Mouse (Mus musculus): ENCODE data around the gene Lrrc55. TPM values are rescaled to one million over a fixed set of nuclear protein-coding genes. Genes with fewer than 3 reads are reported as not detected.

The Lrrc55 gene
- polyA plus RNA-seq, 1 experiment from 2014 or later: 1.4 TPM

GRCm38 (mm10) chr2:85187582-85188151 is 9.3 kb downstream of the Lrrc55 start:
- H3K4me2 ChIP-seq (ENCODE audit: low read depth, low read length): no peak overlapping the region
- H3K27ac ChIP-seq (replicated peaks; ENCODE audit: low read depth, low read length): no peak overlapping the region
- WGBS: 88% methylated on average over 6 of the region's 6 CpGs
- H3K4me3 ChIP-seq (ENCODE audit: low read depth, low read length): no peak overlapping the region
- H3K4me1 ChIP-seq (ENCODE audit: control insufficient read depth, insufficient read depth, low read length): no peaks in the 10 kb centered on the region
- ATAC-seq (replicated peaks; ENCODE audit: insufficient number of reproducible peaks, low FRiP score, low TSS enrichment, low read depth) (no peak), DNase-seq (ENCODE audit: low spot score) (no peak)
- H3K9ac ChIP-seq (replicated peaks; ENCODE audit: low read length): no peak overlapping the region
- no peaks in the 10 kb centered on the region for H3K36me3 ChIP-seq (replicated peaks; ENCODE audit: control insufficient read depth, insufficient read depth, low read depth, low read length)
- no peaks in the 10 kb centered on the region for H3K27me3 ChIP-seq (ENCODE audit: control insufficient read depth, insufficient read depth, low read length)
- H3K9me3 ChIP-seq (replicated peaks; ENCODE audit: control insufficient read depth, low read length): no peaks in the 10 kb centered on the region

GRCm38 (mm10) chr2:85178139-85178800 is 18.7 kb downstream of the Lrrc55 start:
- no peaks in the 10 kb centered on the region for H3K27me3 ChIP-seq (ENCODE audit: control insufficient read depth, insufficient read depth, low read length)
- no peaks in the 10 kb centered on the region for H3K36me3 ChIP-seq (replicated peaks; ENCODE audit: control insufficient read depth, insufficient read depth, low read depth, low read length)
- H3K4me1 ChIP-seq (ENCODE audit: control insufficient read depth, insufficient read depth, low read length): no peaks in the 10 kb centered on the region
- no peak for ATAC-seq (replicated peaks; ENCODE audit: insufficient number of reproducible peaks, low FRiP score, low TSS enrichment, low read depth)
- H3K4me2 ChIP-seq (ENCODE audit: low read depth, low read length): no peak overlapping the region
- H3K9ac ChIP-seq (replicated peaks; ENCODE audit: low read length): no peak overlapping the region
- 65% methylated on average over 4 of the region's 4 CpGs for WGBS
- H3K27ac ChIP-seq (replicated peaks; ENCODE audit: low read depth, low read length): no peak overlapping the region
- no peak overlapping the region for H3K4me3 ChIP-seq (ENCODE audit: low read depth, low read length)
- no peak for DNase-seq (ENCODE audit: low spot score)
- H3K9me3 ChIP-seq (replicated peaks; ENCODE audit: control insufficient read depth, low read length): no peaks in the 10 kb centered on the region

DNA sequence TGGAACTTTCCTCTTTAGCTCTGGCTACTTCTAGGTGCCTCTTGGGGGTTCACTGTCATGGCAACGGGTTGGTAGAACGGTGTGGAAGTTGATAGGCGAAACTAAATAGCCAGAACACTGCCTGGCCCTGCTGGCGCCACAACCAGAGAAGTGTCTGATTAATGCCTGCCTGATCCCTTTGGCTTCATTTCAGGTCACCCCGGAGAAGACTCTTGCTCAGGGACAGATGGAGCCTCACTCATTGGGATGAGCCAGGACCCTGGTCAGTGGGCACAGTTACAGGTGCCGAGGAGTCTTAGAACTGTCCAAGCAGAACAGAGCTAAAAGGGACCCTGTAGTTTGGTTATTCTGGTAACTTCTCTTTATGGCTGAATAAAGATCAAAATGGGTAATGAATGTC is 23.5 kb downstream of the Lrrc55 start:
- Histone ChIP-seq H3K27me3 (ENCODE audit: control insufficient read depth, insufficient read depth, low read length) (no peaks in the 10 kb centered on the region), H3K9ac (replicated peaks; ENCODE audit: low read length) (no peak overlapping the region), H3K9me3 (replicated peaks; ENCODE audit: control insufficient read depth, low read length) (no peaks in the 10 kb centered on the region), H3K4me2 (ENCODE audit: low read depth, low read length) (no peak overlapping the region), H3K27ac (replicated peaks; ENCODE audit: low read depth, low read length) (no peak overlapping the region), H3K36me3 (replicated peaks; ENCODE audit: control insufficient read depth, insufficient read depth, low read depth, low read length) (no peaks in the 10 kb centered on the region), H3K4me1 (ENCODE audit: control insufficient read depth, insufficient read depth, low read length) (no peaks in the 10 kb centered on the region), H3K4me3 (ENCODE audit: low read depth, low read length) (no peak overlapping the region)
- no peak for ATAC-seq (replicated peaks; ENCODE audit: insufficient number of reproducible peaks, low FRiP score, low TSS enrichment, low read depth)
- WGBS: 67% methylated on average over 6 of the region's 6 CpGs
- DNase-seq (ENCODE audit: low spot score): no peak

- H3K27ac ChIP-seq (replicated peaks; ENCODE audit: low read depth, low read length): no peak overlapping the region
- no peaks in the 10 kb centered on the region for H3K4me1 ChIP-seq (ENCODE audit: control insufficient read depth, insufficient read depth, low read length)
- H3K27me3 ChIP-seq (ENCODE audit: control insufficient read depth, insufficient read depth, low read length): no peaks in the 10 kb centered on the region
- no peaks in the 10 kb centered on the region for H3K36me3 ChIP-seq (replicated peaks; ENCODE audit: control insufficient read depth, insufficient read depth, low read depth, low read length)
- DNase-seq (ENCODE audit: low spot score) (peak; percentile 54), ATAC-seq (replicated peaks; ENCODE audit: insufficient number of reproducible peaks, low FRiP score, low TSS enrichment, low read depth) (no peak)
- H3K4me3 ChIP-seq (ENCODE audit: low read depth, low read length): no peak overlapping the region
- no peak overlapping the region for H3K4me2 ChIP-seq (ENCODE audit: low read depth, low read length)
- 27% methylated on average over 2 of the region's 2 CpGs for WGBS
- H3K9ac ChIP-seq (replicated peaks; ENCODE audit: low read length): no peak overlapping the region
- H3K9me3 ChIP-seq (replicated peaks; ENCODE audit: control insufficient read depth, low read length): no peaks in the 10 kb centered on the region
Measured at GRCm38 (mm10) chr2:85172763-85173103, 24.3 kb downstream of the Lrrc55 start.

DNA sequence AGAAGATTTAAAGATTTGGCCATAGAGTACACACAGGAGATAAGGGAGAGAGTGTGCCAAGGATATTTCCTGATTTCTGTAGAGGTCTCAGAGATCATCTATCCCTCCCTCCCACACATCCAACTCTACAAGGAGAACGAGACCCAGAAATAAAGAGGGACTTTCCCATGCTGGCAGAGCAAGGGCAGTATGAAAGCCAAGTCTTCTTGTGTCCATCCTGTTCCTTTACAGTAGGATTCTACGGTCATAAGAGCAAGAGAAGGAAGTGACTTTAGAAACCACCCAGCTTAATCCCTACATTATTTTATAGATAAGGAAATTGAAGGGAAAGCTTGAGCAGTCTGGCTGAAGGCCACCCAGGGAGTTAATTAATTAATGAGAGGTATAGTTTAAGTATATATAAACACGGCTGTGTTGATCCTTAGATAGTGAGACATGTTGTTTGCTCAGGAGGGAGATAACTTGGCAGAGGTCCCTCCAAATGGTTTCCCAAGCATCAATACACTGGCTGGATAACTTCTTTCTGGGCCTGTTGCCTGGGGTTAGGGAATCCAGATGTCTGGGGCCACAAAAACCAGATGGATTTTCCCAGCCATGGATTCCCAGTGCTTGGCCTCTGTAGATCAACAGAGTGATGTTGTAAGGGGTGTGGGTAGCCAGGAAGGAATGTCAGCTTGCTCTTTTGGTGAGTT is 24.8 kb downstream of the Lrrc55 start:
- no peaks in the 10 kb centered on the region for H3K27me3 ChIP-seq (ENCODE audit: control insufficient read depth, insufficient read depth, low read length)
- no peaks in the 10 kb centered on the region for H3K36me3 ChIP-seq (replicated peaks; ENCODE audit: control insufficient read depth, insufficient read depth, low read depth, low read length)
- H3K9me3 ChIP-seq (replicated peaks; ENCODE audit: control insufficient read depth, low read length): no peaks in the 10 kb centered on the region
- H3K4me3 ChIP-seq (ENCODE audit: low read depth, low read length): no peak overlapping the region
- no peak overlapping the region for H3K27ac ChIP-seq (replicated peaks; ENCODE audit: low read depth, low read length)
- WGBS: 59% methylated on average over 3 of the region's 3 CpGs
- no peaks in the 10 kb centered on the region for H3K4me1 ChIP-seq (ENCODE audit: control insufficient read depth, insufficient read depth, low read length)
- peak; percentile 51 for DNase-seq (ENCODE audit: low spot score)
- no peak overlapping the region for H3K4me2 ChIP-seq (ENCODE audit: low read depth, low read length)
- no peak for ATAC-seq (replicated peaks; ENCODE audit: insufficient number of reproducible peaks, low FRiP score, low TSS enrichment, low read depth)
- H3K9ac ChIP-seq (replicated peaks; ENCODE audit: low read length): no peak overlapping the region

DNA sequence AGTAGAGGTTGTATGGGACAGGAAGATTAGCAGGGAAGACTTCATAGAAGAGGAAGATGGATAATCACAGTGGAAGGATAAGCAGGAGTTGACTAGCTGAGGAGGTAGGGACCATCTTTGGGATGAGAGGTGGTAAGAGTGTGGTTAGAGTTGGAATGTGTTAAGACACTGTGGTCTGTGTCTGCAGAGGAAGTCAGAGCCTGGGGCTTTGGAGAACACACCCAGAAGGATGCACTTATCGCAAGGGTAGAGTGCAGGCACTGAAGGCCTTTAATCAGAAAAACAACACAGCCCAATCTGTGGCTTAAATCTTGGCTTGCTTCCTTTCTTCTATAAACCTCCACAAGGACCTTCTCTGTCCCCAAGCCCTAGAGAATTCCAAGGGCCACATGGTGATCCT is 28.7 kb downstream of the Lrrc55 start:
- no peak overlapping the region for H3K27ac ChIP-seq (replicated peaks; ENCODE audit: low read depth, low read length)
- H3K9ac ChIP-seq (replicated peaks; ENCODE audit: low read length): no peak overlapping the region
- no peaks in the 10 kb centered on the region for H3K36me3 ChIP-seq (replicated peaks; ENCODE audit: control insufficient read depth, insufficient read depth, low read depth, low read length)
- WGBS: 90% methylated on average over 1 of the region's 1 CpGs
- ATAC-seq (replicated peaks; ENCODE audit: insufficient number of reproducible peaks, low FRiP score, low TSS enrichment, low read depth) (no peak), DNase-seq (ENCODE audit: low spot score) (no peak)
- no peak overlapping the region for H3K4me3 ChIP-seq (ENCODE audit: low read depth, low read length)
- H3K4me1 ChIP-seq (ENCODE audit: control insufficient read depth, insufficient read depth, low read length): no peaks in the 10 kb centered on the region
- no peak overlapping the region for H3K4me2 ChIP-seq (ENCODE audit: low read depth, low read length)
- H3K27me3 ChIP-seq (ENCODE audit: control insufficient read depth, insufficient read depth, low read length): no peaks in the 10 kb centered on the region
- H3K9me3 ChIP-seq (replicated peaks; ENCODE audit: control insufficient read depth, low read length): no peaks in the 10 kb centered on the region

GRCm38 (mm10) chr2:85167624-85168023 is 29.4 kb downstream of the Lrrc55 start:
- 69% methylated on average over 1 of the region's 1 CpGs for WGBS
- H3K4me3 ChIP-seq (ENCODE audit: low read depth, low read length): no peak overlapping the region
- H3K4me2 ChIP-seq (ENCODE audit: low read depth, low read length): no peak overlapping the region
- no peaks in the 10 kb centered on the region for H3K4me1 ChIP-seq (ENCODE audit: control insufficient read depth, insufficient read depth, low read length)
- DNase-seq (ENCODE audit: low spot score) (no peak), ATAC-seq (replicated peaks; ENCODE audit: insufficient number of reproducible peaks, low FRiP score, low TSS enrichment, low read depth) (no peak)
- H3K9ac ChIP-seq (replicated peaks; ENCODE audit: low read length): no peak overlapping the region
- no peaks in the 10 kb centered on the region for H3K9me3 ChIP-seq (replicated peaks; ENCODE audit: control insufficient read depth, low read length)
- no peaks in the 10 kb centered on the region for H3K27me3 ChIP-seq (ENCODE audit: control insufficient read depth, insufficient read depth, low read length)
- no peak overlapping the region for H3K27ac ChIP-seq (replicated peaks; ENCODE audit: low read depth, low read length)
- H3K36me3 ChIP-seq (replicated peaks; ENCODE audit: control insufficient read depth, insufficient read depth, low read depth, low read length): no peaks in the 10 kb centered on the region

GRCm38 (mm10) chr2:85163311-85164047 is 33.5 kb downstream of the Lrrc55 start:
- peak; percentile 33 for DNase-seq (ENCODE audit: low spot score)
- Histone ChIP-seq H3K27ac (replicated peaks; ENCODE audit: low read depth, low read length) (no peak overlapping the region), H3K4me2 (ENCODE audit: low read depth, low read length) (no peak overlapping the region), H3K9ac (replicated peaks; ENCODE audit: low read length) (no peak overlapping the region), H3K4me3 (ENCODE audit: low read depth, low read length) (no peak overlapping the region), H3K9me3 (replicated peaks; ENCODE audit: control insufficient read depth, low read length) (no peaks in the 10 kb centered on the region), H3K36me3 (replicated peaks; ENCODE audit: control insufficient read depth, insufficient read depth, low read depth, low read length) (no peaks in the 10 kb centered on the region), H3K27me3 (ENCODE audit: control insufficient read depth, insufficient read depth, low read length) (no peaks in the 10 kb centered on the region), H3K4me1 (ENCODE audit: control insufficient read depth, insufficient read depth, low read length) (no peaks in the 10 kb centered on the region)
- WGBS: 18% methylated on average over 7 of the region's 7 CpGs
- ATAC-seq (replicated peaks; ENCODE audit: insufficient number of reproducible peaks, low FRiP score, low TSS enrichment, low read depth): 0 out of 2 replicates have a peak, but pooled peaks have one; percentile 25

Data from embryonic facial prominence, embryonic 11.5 days (tissue).